Mouse (Mus musculus): ENCODE data around the gene Kansl1. TPM values are rescaled to one million over a fixed set of nuclear protein-coding genes. Genes with fewer than 3 reads are reported as not detected.

The Kansl1 gene
- polyA plus RNA-seq, 1 experiment = not detected

- H3K4me3 ChIP-seq (ENCODE audit: insufficient read depth, low read depth, low read length) = no peak overlapping the region
- no peaks in the 10 kb centered on the region for H3K4me1 ChIP-seq (ENCODE audit: control insufficient read depth, insufficient read depth, low read length)
- TF ChIP-seq POLR2A (IDR thresholded peaks at IDR 0.05; ENCODE audit: insufficient read depth, low read depth, low read length) (no peak), CTCF (IDR thresholded peaks at IDR 0.05; ENCODE audit: insufficient read depth, low read depth, low read length) (no peak)
- no peak overlapping the region for H3K27ac ChIP-seq (ENCODE audit: insufficient read depth, low read depth, low read length)
Measured at GRCm38 (mm10) chr11:104432251-104432650, 36.4 kb downstream of the Kansl1 start.

- Histone ChIP-seq H3K4me1 (ENCODE audit: control insufficient read depth, insufficient read depth, low read length) (no peaks in the 10 kb centered on the region), H3K27ac (ENCODE audit: insufficient read depth, low read depth, low read length) (no peak overlapping the region), H3K4me3 (ENCODE audit: insufficient read depth, low read depth, low read length) (no peak overlapping the region)
- no peak for TF ChIP-seq POLR2A (IDR thresholded peaks at IDR 0.05; ENCODE audit: insufficient read depth, low read depth, low read length)
- TF ChIP-seq CTCF (IDR thresholded peaks at IDR 0.05; ENCODE audit: insufficient read depth, low read depth, low read length) = no peak
- 27% methylated on average over 1 of the region's 1 CpGs for WGBS
Measured at GRCm38 (mm10) chr11:104431807-104432206, 36.9 kb downstream of the Kansl1 start.

GRCm38 (mm10) chr11:104424727-104425416 is 43.8 kb downstream of the Kansl1 start:
- H3K4me1 ChIP-seq (ENCODE audit: control insufficient read depth, insufficient read depth, low read length) = peaks cover 7% of the 10 kb centered on the region
- TF ChIP-seq POLR2A (IDR thresholded peaks at IDR 0.05; ENCODE audit: insufficient read depth, low read depth, low read length) = no peak
- no peak for TF ChIP-seq CTCF (IDR thresholded peaks at IDR 0.05; ENCODE audit: insufficient read depth, low read depth, low read length)
- no peak overlapping the region for H3K4me3 ChIP-seq (ENCODE audit: insufficient read depth, low read depth, low read length)
- 72% methylated on average over 16 of the region's 16 CpGs for WGBS
- H3K27ac ChIP-seq (ENCODE audit: insufficient read depth, low read depth, low read length) = no peak overlapping the region

GRCm38 (mm10) chr11:104412254-104412653 is 56.4 kb downstream of the Kansl1 start:
- Histone ChIP-seq H3K4me3 (ENCODE audit: insufficient read depth, low read depth, low read length) (no peak overlapping the region), H3K4me1 (ENCODE audit: control insufficient read depth, insufficient read depth, low read length) (no peaks in the 10 kb centered on the region), H3K27ac (ENCODE audit: insufficient read depth, low read depth, low read length) (no peak overlapping the region)
- TF ChIP-seq POLR2A (IDR thresholded peaks at IDR 0.05; ENCODE audit: insufficient read depth, low read depth, low read length) = no peak
- TF ChIP-seq CTCF (IDR thresholded peaks at IDR 0.05; ENCODE audit: insufficient read depth, low read depth, low read length) = no peak

GRCm38 (mm10) chr11:104407391-104407790 is 61.3 kb downstream of the Kansl1 start:
- WGBS = 52% methylated on average over 2 of the region's 2 CpGs

GRCm38 (mm10) chr11:104400961-104401360 is 67.7 kb downstream of the Kansl1 start:
- WGBS = 19% methylated on average over 5 of the region's 5 CpGs
- Histone ChIP-seq H3K4me1 (ENCODE audit: control insufficient read depth, insufficient read depth, low read length) (0 out of 2 replicates have a peak, but pooled peaks cover 2% of the 10 kb centered on the region), H3K4me3 (ENCODE audit: insufficient read depth, low read depth, low read length) (no peak overlapping the region), H3K27ac (ENCODE audit: insufficient read depth, low read depth, low read length) (no peak overlapping the region)
- TF ChIP-seq POLR2A (IDR thresholded peaks at IDR 0.05; ENCODE audit: insufficient read depth, low read depth, low read length) (no peak), CTCF (IDR thresholded peaks at IDR 0.05; ENCODE audit: insufficient read depth, low read depth, low read length) (no peak)

More at GRCm38 (mm10) chr11:104407391-104407790, 61.3 kb downstream of the Kansl1 start:
- Histone ChIP-seq H3K4me1 (ENCODE audit: control insufficient read depth, insufficient read depth, low read length) (no peaks in the 10 kb centered on the region), H3K27ac (ENCODE audit: insufficient read depth, low read depth, low read length) (no peak overlapping the region), H3K4me3 (ENCODE audit: insufficient read depth, low read depth, low read length) (no peak overlapping the region)
- TF ChIP-seq POLR2A (IDR thresholded peaks at IDR 0.05; ENCODE audit: insufficient read depth, low read depth, low read length) (no peak), CTCF (IDR thresholded peaks at IDR 0.05; ENCODE audit: insufficient read depth, low read depth, low read length) (no peak)

- TF ChIP-seq CTCF (IDR thresholded peaks at IDR 0.05; ENCODE audit: insufficient read depth, low read depth, low read length) (no peak), POLR2A (IDR thresholded peaks at IDR 0.05; ENCODE audit: insufficient read depth, low read depth, low read length) (no peak)
- Histone ChIP-seq H3K4me1 (ENCODE audit: control insufficient read depth, insufficient read depth, low read length) (0 out of 2 replicates have a peak, but pooled peaks cover 2% of the 10 kb centered on the region), H3K27ac (ENCODE audit: insufficient read depth, low read depth, low read length) (no peak overlapping the region), H3K4me3 (ENCODE audit: insufficient read depth, low read depth, low read length) (no peak overlapping the region)
- 29% methylated on average over 4 of the region's 4 CpGs for WGBS
Measured at GRCm38 (mm10) chr11:104399459-104400216, 69.0 kb downstream of the Kansl1 start.

GRCm38 (mm10) chr11:104395648-104396047 is 73.0 kb downstream of the Kansl1 start:
- H3K4me1 ChIP-seq (ENCODE audit: control insufficient read depth, insufficient read depth, low read length) = 0 out of 2 replicates have a peak, but pooled peaks cover 2% of the 10 kb centered on the region
- no peak overlapping the region for H3K4me3 ChIP-seq (ENCODE audit: insufficient read depth, low read depth, low read length)
- WGBS = 92% methylated on average over 2 of the region's 2 CpGs
- TF ChIP-seq POLR2A (IDR thresholded peaks at IDR 0.05; ENCODE audit: insufficient read depth, low read depth, low read length) (no peak), CTCF (IDR thresholded peaks at IDR 0.05; ENCODE audit: insufficient read depth, low read depth, low read length) (no peak)
- H3K27ac ChIP-seq (ENCODE audit: insufficient read depth, low read depth, low read length) = no peak overlapping the region

- Histone ChIP-seq H3K27ac (ENCODE audit: insufficient read depth, low read depth, low read length) (no peak overlapping the region), H3K4me3 (ENCODE audit: insufficient read depth, low read depth, low read length) (no peak overlapping the region), H3K4me1 (ENCODE audit: control insufficient read depth, insufficient read depth, low read length) (no peaks in the 10 kb centered on the region)
- TF ChIP-seq CTCF (IDR thresholded peaks at IDR 0.05; ENCODE audit: insufficient read depth, low read depth, low read length) (no peak), POLR2A (IDR thresholded peaks at IDR 0.05; ENCODE audit: insufficient read depth, low read depth, low read length) (no peak)
- WGBS = 48% methylated on average over 6 of the region's 6 CpGs
Measured at GRCm38 (mm10) chr11:104393196-104393595, 75.5 kb downstream of the Kansl1 start.
